Mouse (Mus musculus) Patski (cell line): Measurements from ENCODE around the gene Cldn3. TPM values are rescaled to one million over a fixed set of nuclear protein-coding genes. Genes with fewer than 3 reads are reported as not detected.
A peak's percentile ranks its signal among the peaks of the same experiment; 100 is the strongest.

ENCODE experiments used
- ATAC-seq: fragments of 100-300 bp; one replicate; pipeline ENCODE4 v1.8.0; 2021
- CTCF ChIA-PET: fragments of 350-600 bp; sonication (Branson Sonifier 250); formaldehyde crosslinking; loops from one replicate; lab custom pipeline; 2022; ENCODE audit warnings: inconsistent platforms; lab: Charles Lee
- POLR2A ChIA-PET: fragments of 350-600 bp; sonication (Branson Sonifier 250); formaldehyde crosslinking; loops from one replicate; lab custom pipeline; 2022; ENCODE audit warnings: antibody characterized with exemption, inconsistent platforms; lab: Charles Lee
- DNase-seq: peaks from one replicate; pipeline ENCODE4 v3.0.0-alpha.2; 2011; ENCODE audit warnings: low read depth, low spot score
- H3K27me3 ChIP-seq: fragments of 371-371 bp; one replicate; pipeline ENCODE4 v1.5.1; 2021
- CTCF ChIP-seq: fragments of 100-300 bp; IDR thresholded peaks from one replicate; pipeline ENCODE4 v1.5.1; 2021
- in situ Hi-C: fragments of 300-500 bp; cut with MboI; formaldehyde crosslinking; loops from 3 replicates; pipeline ENCODE4 v1.11.1; 2018; ENCODE audit warnings: low pct_unique_long_range_greater_than_20kb, mixed read lengths
- polyA plus RNA-seq: library from polyadenylated mRNA; unstranded; gene quantifications from one replicate; pipeline ENCODE4 v1.2.3, GENCODE M21; 2021

The Cldn3 gene
- polyA plus RNA-seq, 1 experiment from 2014 or later, result not detected

DNA sequence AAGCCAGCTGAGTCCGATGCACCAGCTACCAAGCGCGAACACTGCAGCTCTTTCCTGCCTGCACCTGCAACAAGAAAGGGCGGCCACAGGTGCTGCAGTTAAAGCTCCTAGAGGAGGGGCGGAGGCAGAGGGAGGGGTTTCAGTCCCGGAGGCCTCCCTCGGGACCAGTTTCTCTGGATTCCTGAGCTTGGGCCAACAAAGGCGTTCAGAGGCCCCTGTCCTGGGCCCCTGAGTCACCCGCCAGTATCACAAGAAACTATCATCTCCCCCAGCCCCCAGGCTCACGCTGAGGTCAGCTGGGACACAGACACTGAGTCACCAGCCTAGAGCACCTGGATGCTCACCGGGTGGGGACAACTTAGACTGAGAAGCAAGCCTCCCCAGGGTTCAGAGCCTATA, 39.2 kb upstream of the Cldn3 start, which contains the start of gene Cldn4:
TSS of gene Cldn4 (minus strand) at position 78 of the 399 bp plus-strand sequence.
- DNase-seq, result no peak
- no peaks in the 10 kb centered on the region for H3K27me3 ChIP-seq
- no peak for TF ChIP-seq CTCF
- ATAC-seq, result no peak
- CTCF ChIA-PET, result interaction anchor here (2.0 to 2.1 kb wide), 2 partner anchors 12 to 13 kb away, joined by 6 to 7 read pairs; no protein-coding TSS in a partner anchor
- POLR2A ChIA-PET, result no interaction called here
- in situ Hi-C loops, result no loop called here

DNA sequence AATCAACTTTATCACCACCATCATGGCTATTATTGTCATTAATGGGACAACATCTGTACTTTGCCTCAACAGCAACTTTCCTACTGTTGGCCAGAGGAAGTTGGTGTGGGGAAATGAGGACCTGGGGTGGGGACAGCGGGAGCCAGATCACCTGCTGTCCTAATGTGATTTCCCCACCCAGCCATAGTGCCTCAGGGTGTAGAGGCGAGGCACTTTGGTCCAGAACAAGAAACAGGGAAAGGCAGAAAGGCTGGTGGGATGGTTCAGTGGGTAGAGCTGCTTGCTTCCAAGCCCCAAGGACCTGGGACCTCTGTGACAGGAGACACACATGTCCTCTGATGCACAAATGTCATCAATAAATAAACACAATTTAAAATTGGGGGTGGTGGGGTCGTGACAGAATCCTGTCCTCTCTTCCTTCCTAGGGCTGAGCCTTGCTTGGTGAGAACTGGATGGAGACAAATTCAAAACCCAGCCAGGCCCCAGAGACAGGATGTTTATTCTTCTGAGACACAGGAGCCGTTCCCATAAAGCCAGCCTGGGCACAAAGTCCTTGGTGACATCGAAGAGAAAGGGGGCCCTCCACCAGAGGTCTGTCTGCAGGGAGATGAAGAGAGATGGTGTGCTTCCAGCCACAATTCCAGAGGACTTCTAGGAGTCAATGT, 38.5 kb upstream of the Cldn3 start:
- no peaks in the 10 kb centered on the region for H3K27me3 ChIP-seq
- no peak for ATAC-seq
- in situ Hi-C loops, result no loop called here
- no peak for TF ChIP-seq CTCF
- POLR2A ChIA-PET, result no interaction called here
- CTCF ChIA-PET, result interaction anchor here (2.1 kb wide), 1 partner anchor 14 kb away, joined by 6 read pairs; no protein-coding TSS in a partner anchor
- DNase-seq, result no peak

DNA sequence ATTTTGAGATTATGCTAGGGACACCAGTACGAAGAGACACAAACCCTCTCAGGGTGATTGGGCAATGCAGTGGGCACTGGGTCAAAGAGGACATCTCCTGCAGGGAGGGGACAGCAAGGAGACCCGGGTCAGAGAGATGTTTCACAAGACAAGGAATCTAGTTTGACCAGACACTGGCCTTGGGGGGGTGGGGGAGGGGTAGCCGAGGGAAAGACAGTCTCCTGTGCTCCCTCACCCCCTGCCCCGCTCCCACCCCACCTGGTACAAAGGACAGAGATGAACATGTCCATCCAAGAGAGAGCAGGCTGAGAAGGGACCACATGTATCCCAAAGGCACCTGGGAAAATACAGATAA, 38.0 kb upstream of the Cldn3 start:
- in situ Hi-C loops, result no loop called here
- POLR2A ChIA-PET, result no interaction called here
- CTCF ChIA-PET, result interaction anchor here (1.2 kb wide), 1 partner anchor 17 kb away, joined by 3 read pairs; no protein-coding TSS in a partner anchor

DNA sequence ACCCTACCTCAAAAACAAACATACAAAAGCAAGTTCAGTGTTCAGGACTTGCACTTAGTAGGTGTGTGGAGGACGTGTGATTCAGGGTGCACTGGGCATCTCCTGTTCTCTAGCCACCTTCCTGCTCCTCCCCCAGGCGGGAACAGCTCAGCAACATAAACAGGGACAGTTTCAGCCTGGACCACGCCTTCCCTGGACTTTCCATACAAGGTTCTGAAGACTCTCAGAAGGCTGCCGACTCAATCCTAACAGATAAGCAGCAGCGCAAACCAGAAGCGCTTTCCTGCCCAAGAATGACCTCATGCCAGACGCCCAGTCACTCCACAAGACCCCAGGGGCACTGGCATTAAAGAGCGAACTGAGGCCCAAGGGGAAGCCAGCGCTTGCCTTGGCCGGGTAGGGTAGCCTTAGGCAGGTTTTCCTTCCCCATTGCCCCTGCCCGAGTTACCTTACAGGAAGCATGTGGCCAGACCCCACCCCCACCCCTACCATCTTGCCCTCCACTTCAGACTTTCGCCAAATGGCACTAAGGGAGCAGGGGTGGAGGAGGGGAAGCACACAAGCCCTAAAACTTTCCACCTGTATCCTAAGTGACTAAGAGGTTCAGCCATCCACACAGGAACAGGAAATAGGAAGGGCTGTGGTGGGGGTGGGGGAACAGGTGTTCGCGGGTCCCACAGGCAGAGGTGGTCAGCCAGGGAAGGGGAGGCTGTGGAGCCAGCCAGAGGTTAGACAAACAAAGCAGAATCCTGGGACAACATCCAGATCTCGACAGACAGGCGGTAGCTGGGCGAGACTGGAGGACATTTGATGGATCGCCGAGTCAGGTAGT, 34.7 kb upstream of the Cldn3 start:
- CTCF ChIA-PET, result interaction anchor here (1.3 kb wide), 1 partner anchor 18 kb away, joined by 3 read pairs; no protein-coding TSS in a partner anchor
- TF ChIP-seq CTCF, result no peak
- POLR2A ChIA-PET, result no interaction called here
- DNase-seq (no peak), ATAC-seq (no peak)
- in situ Hi-C loops, result no loop called here
- H3K27me3 ChIP-seq, result no peaks in the 10 kb centered on the region

More for the DNA sequence above, 38.0 kb upstream of the Cldn3 start:
- ATAC-seq (no peak), DNase-seq (no peak)
- TF ChIP-seq CTCF, result no peak
- H3K27me3 ChIP-seq, result no peaks in the 10 kb centered on the region

DNA sequence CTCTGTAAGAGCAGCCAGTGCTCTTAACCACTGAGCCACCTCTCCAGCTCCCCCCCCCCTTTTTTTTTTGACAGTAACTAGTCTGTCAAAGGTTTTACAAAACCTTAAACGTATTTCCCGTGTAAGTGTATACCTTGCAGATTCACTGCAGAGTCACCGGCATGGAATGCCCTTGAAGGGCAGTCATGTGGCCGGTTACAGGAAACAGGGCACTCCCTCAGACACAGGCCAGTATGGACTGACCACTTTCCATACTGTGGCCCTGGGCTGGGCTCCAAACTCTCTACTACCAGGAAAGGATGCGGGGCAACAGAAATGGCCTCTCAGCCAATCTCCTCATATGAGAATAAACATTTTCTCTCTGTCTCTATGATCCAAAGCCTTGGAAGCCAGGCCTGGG, 30.5 kb upstream of the Cldn3 start:
- TF ChIP-seq CTCF, result no peak
- POLR2A ChIA-PET, result interaction anchor here (1.2 kb wide), 1 partner anchor 21 kb away, joined by 4 read pairs; no protein-coding TSS in a partner anchor
- no peak for DNase-seq

DNA sequence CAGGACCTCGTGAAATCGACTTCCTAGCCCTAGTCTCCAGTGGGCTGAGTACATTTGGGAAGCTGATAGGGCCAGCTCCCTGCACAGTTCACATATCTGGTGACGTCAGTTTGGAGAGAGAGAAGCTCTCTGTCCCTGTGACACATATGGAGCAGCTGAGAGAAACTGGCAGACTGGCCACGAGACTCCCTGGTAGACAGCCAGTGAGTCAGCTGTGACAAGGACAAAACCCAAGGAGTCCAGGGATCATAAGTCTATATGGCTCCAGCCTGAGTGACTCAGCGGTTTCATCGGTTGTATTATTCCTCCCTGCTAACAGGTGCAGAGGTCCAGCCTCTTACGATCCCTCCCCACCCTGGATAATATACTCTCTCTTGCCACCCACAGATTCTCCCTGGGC, 26.9 kb upstream of the Cldn3 start:
- ATAC-seq, result peak; percentile 35
- DNase-seq, result no peak
- H3K27me3 ChIP-seq, result no peaks in the 10 kb centered on the region
- in situ Hi-C loops, result no loop called here
- ChIA-PET POLR2A (interaction anchor here (0.6 kb wide), 1 partner anchor 884 kb away, joined by 3 read pairs; no protein-coding TSS in a partner anchor), CTCF (interaction anchor here (2.1 to 9.8 kb wide), 3 partner anchors 13 to 51 kb away, joined by 7 to 101 read pairs (median 86); partner anchors contain the start of genes Cldn4, Mettl27 and Tmem270)
- no peak for TF ChIP-seq CTCF

More for the DNA sequence above, 30.5 kb upstream of the Cldn3 start:
- ATAC-seq, result no peak
- no peaks in the 10 kb centered on the region for H3K27me3 ChIP-seq
- in situ Hi-C loops, result no loop called here
- CTCF ChIA-PET, result interaction anchor here (1.2 to 1.6 kb wide), 2 partner anchors 23 to 48 kb away, joined by 3 to 4 read pairs; partner anchors contain the start of gene Mettl27

DNA sequence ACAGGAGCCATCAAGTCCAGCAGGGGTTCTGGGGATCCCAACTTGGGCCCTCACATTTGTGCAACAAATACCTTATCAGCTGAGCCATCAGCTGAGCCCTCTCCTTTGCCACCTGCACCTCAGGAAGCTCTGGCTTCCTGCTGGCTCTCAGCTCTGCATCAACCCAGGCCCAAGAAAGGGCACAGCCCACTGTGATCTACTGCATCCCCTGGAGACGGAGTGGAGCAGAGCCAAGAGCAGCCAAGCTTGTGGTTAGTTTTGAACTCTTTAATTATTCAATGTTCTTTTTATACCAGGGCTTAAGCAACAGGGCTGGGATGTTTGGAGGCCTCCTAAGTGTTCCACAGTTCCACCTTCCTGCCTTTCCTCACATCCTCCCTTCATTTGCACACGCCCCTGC, 25.6 kb upstream of the Cldn3 start:
- DNase-seq, result peak; percentile 91
- no peak for TF ChIP-seq CTCF
- in situ Hi-C loops, result loop anchor here (5.0 kb wide), 1 partner anchor 208 kb away; no protein-coding TSS in a partner anchor

DNA sequence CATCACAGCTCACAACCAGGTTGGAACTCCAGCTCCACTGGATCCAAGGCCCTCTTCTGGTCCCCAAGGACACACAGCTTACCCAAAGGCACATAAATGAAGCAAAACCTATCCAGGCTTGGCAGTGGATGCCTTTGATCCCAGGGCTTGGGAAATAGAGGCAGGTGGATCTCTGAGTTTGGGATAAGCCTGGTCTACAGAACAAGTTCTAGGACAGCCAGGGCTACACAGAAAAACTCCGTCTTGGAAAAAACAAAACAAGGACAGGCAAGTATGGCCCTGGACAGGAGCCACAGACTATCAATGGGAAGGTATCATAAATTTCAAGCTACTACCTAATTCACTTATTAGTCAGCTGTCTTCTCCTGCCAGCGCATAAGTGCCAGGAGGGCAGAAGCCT, 24.5 kb upstream of the Cldn3 start:
- TF ChIP-seq CTCF, result no peak
- H3K27me3 ChIP-seq, result no peaks in the 10 kb centered on the region
- DNase-seq, result no peak
- no peak for ATAC-seq
- CTCF ChIA-PET, result interaction anchor here (0.6 to 9.8 kb wide), 5 partner anchors 20 to 53 kb away, joined by 3 to 101 read pairs (median 5); partner anchors contain the start of genes Mettl27 and Tmem270
- in situ Hi-C loops, result loop anchor here (5.0 kb wide), 1 partner anchor 209 kb away; no protein-coding TSS in a partner anchor
- POLR2A ChIA-PET, result interaction anchor here (1.3 to 3.4 kb wide), 2 partner anchors 12 to 28 kb away, joined by 4 to 17 read pairs; partner anchors contain the start of gene Mettl27

More for the DNA sequence above, 25.6 kb upstream of the Cldn3 start:
- no peaks in the 10 kb centered on the region for H3K27me3 ChIP-seq
- POLR2A ChIA-PET, result no interaction called here
- CTCF ChIA-PET, result interaction anchor here (1.5 to 9.8 kb wide), 4 partner anchors 15 to 52 kb away, joined by 3 to 101 read pairs (median 46); partner anchors contain the start of genes Cldn4, Mettl27 and Tmem270
- peak; percentile 64 for ATAC-seq

DNA sequence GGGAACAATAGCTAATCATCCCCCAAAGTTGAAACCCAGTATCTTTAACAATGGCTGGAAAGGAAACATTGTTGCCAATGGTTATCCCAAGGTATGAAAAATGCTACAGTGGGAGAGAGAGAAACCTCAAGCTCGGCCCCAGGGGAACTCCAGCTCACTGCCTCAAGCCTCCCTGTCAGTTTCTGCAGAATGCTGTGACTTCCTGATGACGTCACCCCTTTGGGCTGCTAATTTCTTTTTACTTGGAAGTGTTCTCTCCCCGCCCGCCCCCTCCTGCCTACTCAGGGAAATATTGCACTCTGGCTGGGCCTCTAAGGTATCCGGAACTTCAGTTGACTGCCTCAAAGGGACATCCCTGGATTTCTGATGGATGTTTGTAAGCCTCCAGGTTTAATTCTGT, 22.5 kb upstream of the Cldn3 start:
- TF ChIP-seq CTCF, result no peak
- no peaks in the 10 kb centered on the region for H3K27me3 ChIP-seq
- CTCF ChIA-PET, result interaction anchor here (0.7 to 9.8 kb wide), 5 partner anchors 29 to 55 kb away, joined by 4 to 101 read pairs (median 5); partner anchors contain the start of genes Cldn13, Mettl27 and Tmem270
- ATAC-seq (peak; percentile 48), DNase-seq (peak; percentile 82)
- POLR2A ChIA-PET, result interaction anchor here (0.6 to 3.4 kb wide), 3 partner anchors 30 to 45 kb away, joined by 3 to 17 read pairs (median 3); partner anchors contain the start of gene Mettl27
- in situ Hi-C loops, result loop anchor here (5.0 kb wide), 1 partner anchor 211 kb away; no protein-coding TSS in a partner anchor
